Mouse (Mus musculus): ENCODE measurements around the gene Hexim1. TPM values are rescaled to one million over a fixed set of nuclear protein-coding genes. Genes with fewer than 3 reads are reported as not detected.

Hexim1 gene
- 3.4 and 3.7 TPM in 2 replicates for polyA plus RNA-seq (2014; fragmentation: Nextera tagmentation; extraction: Ambion mirVana)

GRCm38 (mm10) chr11:103116008-103116818 lies at the start of gene Hexim1:
TSS of gene Hexim1 (plus strand) at chr11:103116231.
- Histone ChIP-seq H3K9ac (ENCODE audit: low read length) (peak within 1 kb of the TSS; percentile 86), H3K4me3 (ENCODE audit: control insufficient read depth in 1 of 2, insufficient read depth in 1 of 2, low read depth in 1 of 2, low read length in 2 of 2) (peak within 1 kb of the TSS; percentile 73 to 93)

GRCm38 (mm10) chr11:103067051-103067361 lies 49.0 kb upstream of the Hexim1 start:
- 87% methylated on average over 6 of the region's 6 CpGs for WGBS
- Histone ChIP-seq H3K9me3 (ENCODE audit: control insufficient read depth, low read length) (no peaks in the 10 kb centered on the region), H3K36me3 (ENCODE audit: control insufficient read depth, insufficient read depth, low read length) (peaks cover 98% of the 10 kb centered on the region), H3K4me1 (ENCODE audit: control insufficient read depth in 2 of 2, insufficient read depth in 2 of 2, low read length in 2 of 2) (peaks cover 3 to 19% of the 10 kb centered on the region in 2 experiments; a peak in 3 of 4 replicates), H3K9ac (ENCODE audit: low read length) (no peak overlapping the region), H3K27me3 (ENCODE audit: control insufficient read depth, insufficient read depth, low read length) (no peaks in the 10 kb centered on the region), H3K27ac (replicated peaks in 1 of 2; ENCODE audit: control insufficient read depth in 1 of 2, insufficient read depth in 1 of 2, low read depth in 2 of 2, low read length in 2 of 2) (peak overlapping the region in 1 of 2 experiments; percentile 61; a peak in 1 of 4 replicates), H3K4me3 (ENCODE audit: control insufficient read depth in 1 of 2, insufficient read depth in 1 of 2, low read depth in 1 of 2, low read length in 2 of 2) (no peak overlapping the region), H3K4me2 (ENCODE audit: low read length) (no peak overlapping the region)
- ATAC-seq (ENCODE audit: insufficient number of reproducible peaks, insufficient read depth, low FRiP score, low read depth) = no peak

More at GRCm38 (mm10) chr11:103116008-103116818, at the start of gene Hexim1:
- Histone ChIP-seq H3K36me3 (ENCODE audit: control insufficient read depth, insufficient read depth, low read length) (no peaks in the 10 kb centered on the region), H3K27me3 (ENCODE audit: control insufficient read depth, insufficient read depth, low read length) (no peaks in the 10 kb centered on the region), H3K27ac (replicated peaks in 1 of 2; ENCODE audit: control insufficient read depth in 1 of 2, insufficient read depth in 1 of 2, low read depth in 2 of 2, low read length in 2 of 2) (peak within 1 kb of the TSS; percentile 89 to 95), H3K9me3 (ENCODE audit: control insufficient read depth, low read length) (no peaks in the 10 kb centered on the region), H3K4me2 (ENCODE audit: low read length) (peak within 1 kb of the TSS; percentile 97), H3K4me1 (ENCODE audit: control insufficient read depth in 2 of 2, insufficient read depth in 2 of 2, low read length in 2 of 2) (peaks cover 20 to 26% of the 10 kb centered on the region in 2 experiments)
- ATAC-seq (ENCODE audit: insufficient number of reproducible peaks, insufficient read depth, low FRiP score, low read depth) = peak; percentile 90
- WGBS = under 1% methylated on average over 52 of the region's 53 CpGs

GRCm38 (mm10) chr11:103067457-103068001 lies 48.5 kb upstream of the Hexim1 start:
- ATAC-seq (ENCODE audit: insufficient number of reproducible peaks, insufficient read depth, low FRiP score, low read depth) = peak; percentile 38; the same call in 1 of the 2 replicates
- H3K36me3 ChIP-seq (ENCODE audit: control insufficient read depth, insufficient read depth, low read length) = peaks cover 94% of the 10 kb centered on the region
- H3K4me3 ChIP-seq (ENCODE audit: control insufficient read depth in 1 of 2, insufficient read depth in 1 of 2, low read depth in 1 of 2, low read length in 2 of 2) = no peak overlapping the region
- H3K4me1 ChIP-seq (ENCODE audit: control insufficient read depth in 2 of 2, insufficient read depth in 2 of 2, low read length in 2 of 2) = peaks cover 3 to 19% of the 10 kb centered on the region in 2 experiments; a peak in 3 of 4 replicates
- H3K9ac ChIP-seq (ENCODE audit: low read length) = no peak overlapping the region
- WGBS = 43% methylated on average over 8 of the region's 8 CpGs
- no peak overlapping the region for H3K4me2 ChIP-seq (ENCODE audit: low read length)
- H3K27ac ChIP-seq (replicated peaks in 1 of 2; ENCODE audit: control insufficient read depth in 1 of 2, insufficient read depth in 1 of 2, low read depth in 2 of 2, low read length in 2 of 2) = peak overlapping the region in 1 of 2 experiments; percentile 61; a peak in 1 of 4 replicates
- H3K9me3 ChIP-seq (ENCODE audit: control insufficient read depth, low read length) = no peaks in the 10 kb centered on the region
- H3K27me3 ChIP-seq (ENCODE audit: control insufficient read depth, insufficient read depth, low read length) = no peaks in the 10 kb centered on the region

GRCm38 (mm10) chr11:103068272-103068671 lies 47.8 kb upstream of the Hexim1 start:
- H3K4me2 ChIP-seq (ENCODE audit: low read length) = no peak overlapping the region
- H3K9me3 ChIP-seq (ENCODE audit: control insufficient read depth, low read length) = no peaks in the 10 kb centered on the region
- H3K4me3 ChIP-seq (ENCODE audit: control insufficient read depth in 1 of 2, insufficient read depth in 1 of 2, low read depth in 1 of 2, low read length in 2 of 2) = no peak overlapping the region
- peaks cover 94% of the 10 kb centered on the region for H3K36me3 ChIP-seq (ENCODE audit: control insufficient read depth, insufficient read depth, low read length)
- H3K27ac ChIP-seq (replicated peaks in 1 of 2; ENCODE audit: control insufficient read depth in 1 of 2, insufficient read depth in 1 of 2, low read depth in 2 of 2, low read length in 2 of 2) = peak overlapping the region; percentile 33 to 61; a peak in 3 of 4 replicates
- peaks cover 3 to 19% of the 10 kb centered on the region in 2 experiments; a peak in 3 of 4 replicates for H3K4me1 ChIP-seq (ENCODE audit: control insufficient read depth in 2 of 2, insufficient read depth in 2 of 2, low read length in 2 of 2)
- no peak overlapping the region for H3K9ac ChIP-seq (ENCODE audit: low read length)
- ATAC-seq (ENCODE audit: insufficient number of reproducible peaks, insufficient read depth, low FRiP score, low read depth) = no peak
- WGBS = 88% methylated on average over 4 of the region's 4 CpGs
- H3K27me3 ChIP-seq (ENCODE audit: control insufficient read depth, insufficient read depth, low read length) = no peaks in the 10 kb centered on the region

- Histone ChIP-seq H3K4me1 (ENCODE audit: control insufficient read depth in 2 of 2, insufficient read depth in 2 of 2, low read length in 2 of 2) (peaks cover 3 to 23% of the 10 kb centered on the region in 2 experiments; a peak in 3 of 4 replicates), H3K9me3 (ENCODE audit: control insufficient read depth, low read length) (no peaks in the 10 kb centered on the region), H3K36me3 (ENCODE audit: control insufficient read depth, insufficient read depth, low read length) (peaks cover 94% of the 10 kb centered on the region), H3K4me3 (ENCODE audit: control insufficient read depth in 1 of 2, insufficient read depth in 1 of 2, low read depth in 1 of 2, low read length in 2 of 2) (no peak overlapping the region), H3K9ac (ENCODE audit: low read length) (no peak overlapping the region), H3K27ac (replicated peaks in 1 of 2; ENCODE audit: control insufficient read depth in 1 of 2, insufficient read depth in 1 of 2, low read depth in 2 of 2, low read length in 2 of 2) (no peak overlapping the region), H3K27me3 (ENCODE audit: control insufficient read depth, insufficient read depth, low read length) (no peaks in the 10 kb centered on the region), H3K4me2 (ENCODE audit: low read length) (no peak overlapping the region)
- 88% methylated on average over 11 of the region's 11 CpGs for WGBS
- ATAC-seq (ENCODE audit: insufficient number of reproducible peaks, insufficient read depth, low FRiP score, low read depth) = no peak
Measured at GRCm38 (mm10) chr11:103068884-103069283, 47.1 kb upstream of the Hexim1 start.

GRCm38 (mm10) chr11:103069731-103070130 lies 46.3 kb upstream of the Hexim1 start:
- ATAC-seq (ENCODE audit: insufficient number of reproducible peaks, insufficient read depth, low FRiP score, low read depth) = no peak
- Histone ChIP-seq H3K36me3 (ENCODE audit: control insufficient read depth, insufficient read depth, low read length) (peaks cover 85% of the 10 kb centered on the region), H3K4me1 (ENCODE audit: control insufficient read depth in 2 of 2, insufficient read depth in 2 of 2, low read length in 2 of 2) (peaks cover 11 to 30% of the 10 kb centered on the region in 2 experiments), H3K4me3 (ENCODE audit: control insufficient read depth in 1 of 2, insufficient read depth in 1 of 2, low read depth in 1 of 2, low read length in 2 of 2) (no peak overlapping the region), H3K9ac (ENCODE audit: low read length) (no peak overlapping the region), H3K9me3 (ENCODE audit: control insufficient read depth, low read length) (no peaks in the 10 kb centered on the region), H3K4me2 (ENCODE audit: low read length) (no peak overlapping the region), H3K27me3 (ENCODE audit: control insufficient read depth, insufficient read depth, low read length) (no peaks in the 10 kb centered on the region), H3K27ac (replicated peaks in 1 of 2; ENCODE audit: control insufficient read depth in 1 of 2, insufficient read depth in 1 of 2, low read depth in 2 of 2, low read length in 2 of 2) (no peak overlapping the region)
- WGBS = 98% methylated on average over 2 of the region's 2 CpGs

- 90% methylated on average over 10 of the region's 10 CpGs for WGBS
- Histone ChIP-seq H3K27me3 (ENCODE audit: control insufficient read depth, insufficient read depth, low read length) (no peaks in the 10 kb centered on the region), H3K4me1 (ENCODE audit: control insufficient read depth in 2 of 2, insufficient read depth in 2 of 2, low read length in 2 of 2) (peaks cover 15 to 36% of the 10 kb centered on the region in 2 experiments), H3K36me3 (ENCODE audit: control insufficient read depth, insufficient read depth, low read length) (peaks cover 81% of the 10 kb centered on the region), H3K9ac (ENCODE audit: low read length) (no peak overlapping the region), H3K9me3 (ENCODE audit: control insufficient read depth, low read length) (no peaks in the 10 kb centered on the region), H3K4me3 (ENCODE audit: control insufficient read depth in 1 of 2, insufficient read depth in 1 of 2, low read depth in 1 of 2, low read length in 2 of 2) (no peak overlapping the region), H3K4me2 (ENCODE audit: low read length) (no peak overlapping the region), H3K27ac (replicated peaks in 1 of 2; ENCODE audit: control insufficient read depth in 1 of 2, insufficient read depth in 1 of 2, low read depth in 2 of 2, low read length in 2 of 2) (no peak overlapping the region)
- ATAC-seq (ENCODE audit: insufficient number of reproducible peaks, insufficient read depth, low FRiP score, low read depth) = no peak
Measured at GRCm38 (mm10) chr11:103070322-103070880, 45.6 kb upstream of the Hexim1 start.
